Mouse (Mus musculus): ENCODE data around the gene Rnf2. TPM values are rescaled to one million over a fixed set of nuclear protein-coding genes. Genes with fewer than 3 reads are reported as not detected.
"Not testable (repeated sequence)": the region's sequence is repeated elsewhere in the genome, so short reads cannot be mapped to it uniquely, and the experiment has no call there.

The Rnf2 gene
- total RNA-seq, 2 experiments from 2014 or later, result 14.7 to 15.3 TPM

- no peak for DNase-seq
Observed at GRCm38 (mm10) chr1:151484754-151485153, 16.0 kb downstream of the Rnf2 start.

DNA sequence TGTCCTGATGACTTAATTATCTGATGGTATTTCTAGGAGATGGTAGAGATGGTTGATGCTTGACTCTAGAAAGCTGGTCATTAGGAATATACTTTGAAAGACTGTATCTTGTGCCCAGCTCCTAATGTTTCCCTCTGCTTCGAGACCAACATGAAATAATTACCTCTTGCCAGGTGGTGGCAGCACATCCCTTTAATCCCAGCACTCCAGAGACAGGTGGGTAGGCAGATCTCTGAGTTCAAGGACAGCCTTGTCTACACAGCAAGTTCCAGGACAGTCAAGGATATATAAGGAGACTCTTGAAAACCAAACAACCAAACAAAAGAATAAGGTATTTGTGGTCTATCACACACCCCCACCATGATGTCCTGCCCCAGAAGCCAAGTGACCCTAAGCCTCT lies 17.2 kb downstream of the Rnf2 start:
- DNase-seq, result peak in 1 of 2 experiments; percentile 28

GRCm38 (mm10) chr1:151482497-151482896 lies 18.3 kb downstream of the Rnf2 start:
- no peak for DNase-seq

DNA sequence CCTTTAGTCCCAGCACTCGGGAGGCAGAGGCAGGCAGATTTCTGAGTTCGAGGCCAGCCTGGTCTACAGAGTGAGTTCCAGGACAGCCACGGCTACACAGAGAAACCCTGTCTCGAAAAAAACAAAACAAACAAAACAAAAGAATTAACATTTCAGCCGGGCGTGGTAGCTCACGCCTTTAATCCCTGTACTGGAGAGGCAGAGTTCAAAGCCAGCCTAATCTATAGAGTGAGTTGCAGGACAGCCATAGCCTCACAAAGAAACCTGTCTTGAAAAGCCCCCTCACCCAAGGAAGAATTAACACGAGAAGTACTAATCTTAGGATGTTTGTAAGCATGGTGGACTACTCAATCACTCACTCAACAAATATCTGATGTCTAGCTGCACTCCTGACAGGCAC lies 28.4 kb downstream of the Rnf2 start:
- DNase-seq, result not testable (repeated sequence)

DNA sequence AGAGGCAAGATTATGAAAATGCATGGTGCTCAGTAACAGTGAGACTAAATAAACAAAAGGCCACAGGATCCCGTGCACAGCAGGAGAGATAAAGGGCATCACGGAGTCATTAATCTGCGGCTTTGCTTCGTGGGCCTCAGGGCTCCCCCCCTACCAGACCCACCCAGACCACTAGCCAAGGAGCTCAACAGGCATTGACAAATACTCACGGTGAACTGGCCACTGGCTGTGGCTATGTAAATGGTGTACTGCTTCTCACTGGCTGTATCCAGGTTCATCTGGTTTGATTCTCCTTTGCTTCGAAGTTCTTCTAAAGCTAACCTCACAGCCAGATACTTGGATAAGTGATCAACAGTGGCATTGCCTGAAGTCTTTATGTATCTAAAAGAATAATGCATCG lies 29.3 kb downstream of the Rnf2 start:
- no peak for DNase-seq

GRCm38 (mm10) chr1:151466571-151466970 lies 34.2 kb downstream of the Rnf2 start:
- DNase-seq, result no peak

GRCm38 (mm10) chr1:151464914-151465313 lies 35.8 kb downstream of the Rnf2 start:
- DNase-seq, result no peak

DNA sequence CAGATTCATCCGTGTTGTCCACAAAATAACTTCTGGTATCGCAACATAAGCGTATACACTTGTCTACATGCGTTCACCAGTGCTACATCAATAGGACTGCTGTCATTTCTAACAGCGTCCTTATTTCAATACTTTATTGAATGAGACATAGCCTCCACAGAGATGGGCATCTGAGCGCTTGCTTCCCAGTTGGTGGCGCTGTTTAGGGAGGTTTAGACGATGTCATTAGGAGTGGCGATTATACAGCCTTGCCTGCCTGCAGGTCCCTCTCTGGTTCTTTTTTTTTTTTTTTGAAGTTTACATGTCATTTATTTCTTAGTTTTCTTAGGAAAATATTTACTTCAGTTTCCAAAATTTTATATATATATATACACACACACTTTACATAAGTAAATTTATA lies 39.5 kb downstream of the Rnf2 start:
- DNase-seq, result no peak

GRCm38 (mm10) chr1:151457087-151457486 lies 43.7 kb downstream of the Rnf2 start:
- no peak for DNase-seq

DNA sequence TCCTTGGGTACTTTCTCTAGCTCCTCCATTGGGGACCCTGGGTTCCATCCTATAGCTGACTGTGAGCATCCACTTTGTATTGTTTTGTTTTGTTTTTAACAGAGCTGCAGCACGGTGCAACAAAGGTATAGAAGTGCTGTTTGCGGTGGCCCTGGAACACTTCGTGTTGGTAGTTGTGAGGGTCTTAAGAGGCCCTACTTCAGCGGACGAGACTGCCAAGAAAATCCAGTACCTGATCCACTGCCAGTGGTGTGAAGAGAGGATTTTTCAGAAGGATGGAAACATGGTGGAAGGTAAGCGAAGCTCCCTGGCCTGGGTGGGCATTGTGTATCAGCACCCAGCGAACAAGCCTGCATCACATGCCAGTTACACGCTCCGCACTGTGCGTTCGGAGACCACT lies 48.8 kb downstream of the Rnf2 start:
- no peak for DNase-seq

- no peak for DNase-seq
Observed at GRCm38 (mm10) chr1:151450851-151451250, 49.9 kb downstream of the Rnf2 start.

DNA sequence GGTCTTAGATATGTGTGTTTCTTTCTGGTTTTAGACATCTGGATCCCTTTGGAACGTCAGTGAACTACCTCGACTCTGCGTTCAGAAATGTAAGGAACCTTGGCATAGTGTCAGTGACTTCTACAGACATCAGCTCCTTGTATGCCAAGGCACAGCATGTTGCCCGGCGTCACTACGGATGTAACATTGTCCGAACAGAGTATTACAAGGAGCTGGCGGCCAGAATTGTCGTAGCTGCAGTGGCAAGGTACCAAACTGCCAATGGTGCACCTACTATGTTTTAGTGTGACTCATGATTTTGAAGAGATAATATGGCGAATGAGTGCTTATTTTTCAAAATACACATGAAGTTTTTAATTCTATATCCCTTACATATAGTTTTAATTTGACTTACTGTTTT lies 50.9 kb downstream of the Rnf2 start:
- DNase-seq, result no peak

DNA sequence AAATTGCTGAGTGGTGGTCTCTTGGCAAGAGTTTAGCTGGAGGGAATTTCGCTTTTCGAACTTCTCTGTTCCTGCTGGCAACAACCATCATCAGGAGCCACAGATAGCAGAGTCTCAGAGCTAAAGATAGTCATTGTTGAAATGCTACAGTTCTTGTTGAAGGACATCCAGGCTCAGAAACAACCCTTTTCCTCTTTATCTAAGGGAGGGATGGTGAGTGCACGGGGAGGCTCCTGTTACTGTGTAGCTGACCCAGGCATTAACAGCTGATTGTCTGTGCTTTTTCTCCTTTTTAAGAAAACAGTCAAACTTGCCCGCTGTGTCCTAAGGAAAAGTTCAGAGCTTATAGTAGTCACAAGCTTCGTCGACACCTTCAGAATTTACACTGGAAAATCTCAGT lies 65.3 kb downstream of the Rnf2 start:
- DNase-seq, result no peak

GRCm38 (mm10) chr1:151429316-151429715 lies 71.4 kb downstream of the Rnf2 start:
- no peak for DNase-seq

GRCm38 (mm10) chr1:151428263-151429221 lies 72.2 kb downstream of the Rnf2 start, which contains the start of the genes Swt1 and Trmt1l:
TSS of gene Swt1 (minus strand) at chr1:151428455.
TSS of gene Trmt1l (plus strand) at chr1:151428542.
- DNase-seq, result peak; percentile 99 to 100

DNA sequence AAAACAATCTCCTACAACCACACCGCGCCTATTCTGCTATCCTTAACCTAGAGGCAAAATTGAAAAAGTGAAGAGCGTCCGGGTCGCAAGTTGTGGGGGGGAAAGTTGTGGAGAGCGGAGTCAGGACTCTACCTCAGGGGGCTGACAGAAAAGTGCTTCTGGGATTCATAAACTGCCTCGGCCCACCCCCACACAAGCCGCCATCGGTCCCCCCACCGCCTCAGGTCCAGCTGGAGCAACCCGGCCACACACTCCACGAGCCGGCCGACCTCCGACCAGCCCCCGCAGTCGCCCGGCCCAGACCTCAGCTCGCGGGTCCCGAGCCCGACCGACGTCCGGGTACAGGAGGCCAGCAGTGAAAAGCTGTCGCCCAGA lies 72.9 kb downstream of the Rnf2 start:
- no peak for DNase-seq

- peak in 1 of 2 experiments; percentile 12 for DNase-seq
Observed at GRCm38 (mm10) chr1:151426947-151427600, 73.7 kb downstream of the Rnf2 start.

DNA sequence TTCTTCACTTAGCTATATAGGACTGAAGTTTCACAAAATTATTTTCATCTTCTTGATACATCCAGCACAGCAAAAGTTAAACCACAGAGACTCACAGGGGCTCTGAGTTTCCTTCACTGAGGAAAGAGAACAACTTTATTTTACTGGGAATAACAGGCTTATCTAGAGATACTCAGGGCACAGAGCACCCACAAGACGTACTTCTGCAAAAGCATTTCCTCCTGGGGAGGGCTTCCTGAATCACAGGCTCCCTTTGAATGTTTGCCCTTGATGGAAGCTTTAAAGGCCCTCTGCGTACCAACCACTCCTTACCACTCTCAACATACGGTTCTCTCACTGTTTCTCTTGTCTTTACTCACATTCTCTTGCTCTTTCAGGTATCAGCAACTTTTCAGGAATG lies 78.6 kb downstream of the Rnf2 start:
- DNase-seq, result no peak

GRCm38 (mm10) chr1:151409827-151410226 lies 90.9 kb downstream of the Rnf2 start:
- no peak for DNase-seq

Measured in heart, adult 18-20 months (tissue).